Mouse (Mus musculus): ENCODE data around the gene Pou2f1. TPM values are rescaled to one million over a fixed set of nuclear protein-coding genes. Genes with fewer than 3 reads are reported as not detected.
A peak's percentile ranks its signal among the peaks of the same experiment; 100 is the strongest.

The Pou2f1 gene
- total RNA-seq, 1 experiment from 2014 or later, result 11.7 TPM

GRCm38 (mm10) chr1:165833910-165834632, 168.4 kb downstream of the Pou2f1 start:
- no peak for ATAC-seq (replicated peaks; ENCODE audit: insufficient number of reproducible peaks, low FRiP score, low TSS enrichment, poor library complexity, severe bottlenecking)

- no peak for ATAC-seq (replicated peaks; ENCODE audit: insufficient number of reproducible peaks, low FRiP score, low TSS enrichment, poor library complexity, severe bottlenecking)
Observed at GRCm38 (mm10) chr1:165833244-165833643, 169.2 kb downstream of the Pou2f1 start.

DNA sequence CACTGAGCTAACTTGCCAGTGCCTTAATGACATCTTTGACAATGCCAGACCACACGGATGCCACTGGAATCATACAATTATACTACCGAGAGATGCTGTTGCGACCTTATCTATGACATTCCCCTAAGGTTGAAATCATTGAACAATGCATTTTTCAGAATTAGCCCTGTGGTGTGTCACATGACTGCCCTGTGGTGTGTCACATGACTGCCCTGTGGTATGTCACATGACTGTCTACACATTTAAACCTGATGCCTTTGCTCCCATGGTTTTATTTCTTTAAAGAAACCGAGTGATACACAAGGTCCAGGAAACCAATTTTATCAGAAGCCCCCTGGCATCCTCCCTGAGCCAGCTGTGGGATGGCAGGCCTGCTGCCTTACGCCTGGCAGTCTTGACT, 172.6 kb downstream of the Pou2f1 start:
- ATAC-seq (replicated peaks; ENCODE audit: insufficient number of reproducible peaks, low FRiP score, low TSS enrichment, poor library complexity, severe bottlenecking), result no peak

DNA sequence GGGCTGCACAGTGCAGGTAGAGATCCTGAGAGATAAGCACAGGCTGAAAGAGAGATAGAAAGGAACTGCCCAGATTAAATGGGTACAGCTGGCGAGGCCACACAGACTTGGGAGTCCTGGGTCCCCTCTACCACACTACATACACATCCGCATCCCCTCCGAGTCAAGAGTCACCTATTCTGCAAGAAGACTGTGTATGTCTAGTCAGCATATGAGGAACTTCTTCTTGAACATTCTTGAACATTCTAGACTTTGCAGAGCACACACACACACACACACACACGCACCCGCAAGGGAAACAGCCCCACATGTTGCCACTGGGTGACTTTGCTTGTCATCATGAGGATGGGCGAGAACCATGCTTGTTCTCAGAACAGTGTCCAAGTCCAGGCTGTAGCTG, 173.9 kb downstream of the Pou2f1 start:
- no peak for ATAC-seq (replicated peaks; ENCODE audit: insufficient number of reproducible peaks, low FRiP score, low TSS enrichment, poor library complexity, severe bottlenecking)

GRCm38 (mm10) chr1:165828173-165828572, 174.3 kb downstream of the Pou2f1 start:
- no peak for ATAC-seq (replicated peaks; ENCODE audit: insufficient number of reproducible peaks, low FRiP score, low TSS enrichment, poor library complexity, severe bottlenecking)

DNA sequence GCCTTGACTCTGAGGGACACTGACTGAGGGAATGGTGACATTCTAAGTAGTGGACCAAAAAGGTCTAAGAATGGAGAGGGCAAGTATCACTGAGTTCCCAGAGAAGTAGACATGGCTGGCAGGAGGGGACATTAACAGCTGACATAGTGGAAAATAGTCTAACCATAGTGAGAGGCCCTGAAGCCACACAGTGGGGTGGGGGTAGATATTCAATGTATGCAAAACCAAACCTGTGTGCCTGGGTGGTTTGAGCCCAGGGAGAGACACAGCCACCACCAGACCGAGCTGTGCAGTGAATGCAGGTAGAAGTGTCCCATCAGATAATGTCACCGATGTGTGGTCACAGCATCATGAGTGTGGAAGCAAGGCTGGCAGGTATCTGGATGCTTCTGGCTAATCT, 180.4 kb downstream of the Pou2f1 start:
- ATAC-seq (replicated peaks; ENCODE audit: insufficient number of reproducible peaks, low FRiP score, low TSS enrichment, poor library complexity, severe bottlenecking), result no peak

DNA sequence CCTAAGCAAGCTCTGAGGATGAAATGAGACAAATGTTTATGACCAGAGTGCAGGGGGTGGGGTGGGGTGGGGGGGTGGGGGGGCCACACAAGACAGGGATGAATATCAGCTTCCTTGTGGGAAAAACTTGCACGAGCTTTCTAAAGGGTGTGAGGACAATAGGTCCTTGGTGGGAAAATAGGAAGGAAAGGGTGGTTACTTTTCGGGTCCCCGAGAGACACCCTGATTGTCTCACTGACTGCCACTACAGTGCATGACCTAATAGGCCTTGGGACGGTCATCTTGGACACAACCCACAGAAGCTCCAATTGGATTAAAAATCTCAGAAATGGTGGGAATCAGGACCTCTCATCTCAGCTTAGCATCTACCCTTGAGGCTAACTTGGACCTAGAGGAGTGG, 183.3 kb downstream of the Pou2f1 start:
- ATAC-seq (replicated peaks; ENCODE audit: insufficient number of reproducible peaks, low FRiP score, low TSS enrichment, poor library complexity, severe bottlenecking), result no peak

DNA sequence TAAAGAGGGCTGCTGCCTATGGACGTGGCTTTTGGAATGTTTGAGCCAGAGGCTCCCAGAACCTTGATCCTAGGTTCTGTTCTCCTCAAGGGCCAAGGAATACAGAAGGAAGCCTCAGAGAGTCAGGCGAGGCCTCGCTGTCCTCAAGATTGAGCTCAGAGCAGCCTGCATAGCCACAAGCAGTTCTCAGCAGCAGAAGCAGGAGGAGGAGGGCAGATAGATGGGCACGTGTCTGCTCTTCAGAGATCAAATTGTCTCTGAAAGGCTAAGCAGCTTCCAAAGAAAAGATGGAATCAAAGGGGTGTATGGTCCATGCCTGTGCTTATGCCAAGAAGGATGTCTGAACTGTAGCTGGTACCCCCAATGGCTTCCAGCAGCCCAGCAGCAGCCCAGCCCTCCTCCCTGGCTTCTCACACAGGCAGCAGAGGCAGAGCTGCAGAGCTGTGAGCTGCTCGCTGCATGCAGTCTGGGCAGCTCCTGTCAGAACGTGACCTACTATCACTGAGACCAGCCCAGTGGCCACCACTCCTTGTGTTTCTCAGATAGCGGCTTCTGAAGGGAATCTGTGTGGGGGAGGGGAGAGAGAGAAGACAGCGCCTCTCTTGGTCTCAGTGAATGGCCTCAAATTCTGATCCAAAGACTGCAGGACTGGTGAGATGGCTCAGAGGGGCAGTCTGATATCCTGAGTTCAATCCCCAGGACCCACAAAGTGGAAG, 184.2 kb downstream of the Pou2f1 start:
- no peak for ATAC-seq (replicated peaks; ENCODE audit: insufficient number of reproducible peaks, low FRiP score, low TSS enrichment, poor library complexity, severe bottlenecking)

DNA sequence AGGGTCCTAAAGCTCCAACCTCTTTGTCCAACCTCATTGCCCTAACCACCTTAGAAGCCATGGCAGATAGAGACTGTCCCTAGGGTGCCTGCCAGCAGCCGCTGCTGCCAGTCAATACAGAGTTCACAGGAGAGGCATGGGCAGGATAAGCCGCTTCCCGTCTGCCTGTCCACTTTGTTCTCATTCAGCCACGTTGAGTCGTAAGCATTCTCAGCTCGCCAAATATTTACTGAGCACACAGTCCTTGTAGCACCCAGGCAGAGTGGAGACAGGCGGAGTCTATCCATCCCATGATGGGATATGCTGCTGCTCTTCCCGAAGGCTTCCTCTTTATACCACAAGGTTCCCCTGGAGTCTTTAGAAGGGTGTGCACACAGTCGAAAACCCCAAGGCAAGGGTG, 185.2 kb downstream of the Pou2f1 start:
- ATAC-seq (replicated peaks; ENCODE audit: insufficient number of reproducible peaks, low FRiP score, low TSS enrichment, poor library complexity, severe bottlenecking), result no peak

DNA sequence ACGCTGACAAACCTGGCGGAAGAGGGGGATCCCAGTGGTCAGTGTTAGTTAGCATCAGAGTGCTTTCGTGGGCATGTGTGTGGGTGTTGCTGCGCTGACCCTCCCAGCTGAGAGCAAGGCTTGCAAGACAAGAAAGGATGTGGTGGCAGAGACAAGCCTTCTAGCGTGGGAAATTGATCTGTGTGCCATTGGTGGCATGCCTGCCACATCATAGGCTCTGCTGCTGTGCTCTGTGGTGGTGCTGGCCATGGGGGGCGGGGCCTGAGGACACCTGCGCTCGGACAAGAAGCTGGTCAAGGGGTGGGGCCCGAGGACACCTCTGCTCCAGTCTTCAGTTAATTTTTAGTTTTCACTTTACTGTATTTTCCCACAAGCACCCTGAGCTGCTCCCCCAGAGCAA, 186.1 kb downstream of the Pou2f1 start:
- ATAC-seq (replicated peaks; ENCODE audit: insufficient number of reproducible peaks, low FRiP score, low TSS enrichment, poor library complexity, severe bottlenecking), result peak; percentile 55

Other genes starting within 250 kb of the Pou2f1 start
- gene Creg1, start 238.9 kb downstream of the Pou2f1 start, total RNA-seq (2017), result 97.4 to 180 TPM (median 175 TPM) in 3 replicates
- gene Cd247, start 214.0 kb downstream of the Pou2f1 start, total RNA-seq (2017), result 43.0 to 147 TPM (median 60.9 TPM) in 3 replicates
- gene Dusp27, start 125.2 kb upstream of the Pou2f1 start, total RNA-seq (2017), result 0.49 TPM in 1 of 3 replicates, not detected in the others
- gene Gpa33, start 127.6 kb upstream of the Pou2f1 start, total RNA-seq (2017), result not detected in 3 replicates
- 1.1 TPM in 1 of 3 replicates, not detected in the others for gene Mael, start 236.1 kb upstream of the Pou2f1 start, total RNA-seq (2017)